Mouse (Mus musculus): ENCODE results near the gene Atxn7l1. TPM values are rescaled to one million over a fixed set of nuclear protein-coding genes. Genes with fewer than 3 reads are reported as not detected.

The Atxn7l1 gene
- total and polyA plus RNA-seq, 2 experiments from 2014 or later = 20.9 to 27.8 TPM

DNA sequence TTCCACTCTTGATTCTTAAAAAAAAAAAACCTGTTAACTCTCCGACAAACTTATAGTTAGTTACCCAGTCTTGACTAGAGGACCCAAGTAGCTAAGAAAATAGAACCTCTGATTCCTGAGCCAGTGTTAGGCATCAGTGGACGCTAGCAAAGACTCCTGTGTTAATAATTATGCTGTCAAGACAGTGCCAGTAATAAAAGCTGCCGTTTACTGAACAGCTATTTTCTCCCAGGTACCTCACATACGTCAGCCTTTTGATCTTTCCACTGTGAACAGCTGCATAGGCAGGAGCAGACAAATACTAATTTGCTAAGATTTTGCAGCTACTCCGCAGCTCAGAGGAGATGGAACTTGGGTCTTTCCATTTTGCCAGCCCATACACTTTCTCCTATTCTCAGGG lies 20.1 kb downstream of the Atxn7l1 start:
- H3K36me3 ChIP-seq (ENCODE audit: insufficient read depth, low read length) = no peaks in the 10 kb centered on the region
- no peaks in the 10 kb centered on the region for H3K27me3 ChIP-seq (ENCODE audit: insufficient read depth, low read length)
- TF ChIP-seq CTCF (IDR thresholded peaks at IDR 0.05) = no peak
- no peak overlapping the region for H3K4me2 ChIP-seq (ENCODE audit: low read depth, low read length, poor library complexity, severe bottlenecking)
- no peaks in the 10 kb centered on the region for H3K4me1 ChIP-seq (ENCODE audit: insufficient read depth, low read length)
- no peak overlapping the region for H3K9ac ChIP-seq (replicated peaks; ENCODE audit: low read length, poor library complexity, severe bottlenecking)
- no peak overlapping the region for H3K27ac ChIP-seq (ENCODE audit: low read depth, low read length)
- no peak overlapping the region for H3K4me3 ChIP-seq (ENCODE audit: low read depth, low read length)
- no peaks in the 10 kb centered on the region for H3K9me3 ChIP-seq (ENCODE audit: low read length)
- 69% methylated on average over 5 of the region's 5 CpGs for WGBS
- DNase-seq (ENCODE audit: low spot score) (no peak), ATAC-seq (ENCODE audit: low FRiP score) (no peak)

DNA sequence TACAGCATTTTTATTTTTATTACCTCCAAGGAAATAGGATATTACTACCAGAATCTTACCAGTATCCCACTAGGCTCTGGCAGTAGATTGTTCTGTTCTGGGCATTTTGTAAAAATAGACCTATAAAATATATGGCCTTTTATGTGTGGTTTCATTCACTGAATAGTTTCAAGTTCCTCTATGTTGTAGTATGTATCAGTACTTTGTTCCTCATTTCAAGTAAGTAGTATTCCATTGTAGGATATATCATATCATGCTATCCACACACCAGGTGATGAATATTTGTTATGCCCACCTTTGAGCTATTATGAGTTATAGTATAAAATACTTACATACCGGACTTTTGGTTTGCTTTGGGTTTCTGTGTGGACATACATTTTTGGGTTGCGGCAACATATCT lies 21.0 kb downstream of the Atxn7l1 start:
- Histone ChIP-seq H3K27ac (ENCODE audit: low read depth, low read length) (no peak overlapping the region), H3K27me3 (ENCODE audit: insufficient read depth, low read length) (no peaks in the 10 kb centered on the region), H3K9me3 (ENCODE audit: low read length) (no peaks in the 10 kb centered on the region), H3K9ac (replicated peaks; ENCODE audit: low read length, poor library complexity, severe bottlenecking) (no peak overlapping the region), H3K4me2 (ENCODE audit: low read depth, low read length, poor library complexity, severe bottlenecking) (no peak overlapping the region), H3K36me3 (ENCODE audit: insufficient read depth, low read length) (no peaks in the 10 kb centered on the region), H3K4me3 (ENCODE audit: low read depth, low read length) (no peak overlapping the region), H3K4me1 (ENCODE audit: insufficient read depth, low read length) (no peaks in the 10 kb centered on the region)
- no peak for DNase-seq (ENCODE audit: low spot score)
- WGBS = 94% methylated on average over 2 of the region's 2 CpGs
- no peak for ATAC-seq (ENCODE audit: low FRiP score)
- no peak for TF ChIP-seq CTCF (IDR thresholded peaks at IDR 0.05)

GRCm38 (mm10) chr12:33169777-33170494 lies 22.4 kb downstream of the Atxn7l1 start:
- Histone ChIP-seq H3K4me3 (ENCODE audit: low read depth, low read length) (no peak overlapping the region), H3K9ac (replicated peaks; ENCODE audit: low read length, poor library complexity, severe bottlenecking) (no peak overlapping the region), H3K27ac (ENCODE audit: low read depth, low read length) (no peak overlapping the region), H3K27me3 (ENCODE audit: insufficient read depth, low read length) (no peaks in the 10 kb centered on the region), H3K4me1 (ENCODE audit: insufficient read depth, low read length) (no peaks in the 10 kb centered on the region), H3K36me3 (ENCODE audit: insufficient read depth, low read length) (no peaks in the 10 kb centered on the region), H3K9me3 (ENCODE audit: low read length) (no peaks in the 10 kb centered on the region), H3K4me2 (ENCODE audit: low read depth, low read length, poor library complexity, severe bottlenecking) (no peak overlapping the region)
- DNase-seq (ENCODE audit: low spot score) (no peak), ATAC-seq (ENCODE audit: low FRiP score) (no peak)
- TF ChIP-seq CTCF (IDR thresholded peaks at IDR 0.05) = no peak
- 94% methylated on average over 11 of the region's 11 CpGs for WGBS

DNA sequence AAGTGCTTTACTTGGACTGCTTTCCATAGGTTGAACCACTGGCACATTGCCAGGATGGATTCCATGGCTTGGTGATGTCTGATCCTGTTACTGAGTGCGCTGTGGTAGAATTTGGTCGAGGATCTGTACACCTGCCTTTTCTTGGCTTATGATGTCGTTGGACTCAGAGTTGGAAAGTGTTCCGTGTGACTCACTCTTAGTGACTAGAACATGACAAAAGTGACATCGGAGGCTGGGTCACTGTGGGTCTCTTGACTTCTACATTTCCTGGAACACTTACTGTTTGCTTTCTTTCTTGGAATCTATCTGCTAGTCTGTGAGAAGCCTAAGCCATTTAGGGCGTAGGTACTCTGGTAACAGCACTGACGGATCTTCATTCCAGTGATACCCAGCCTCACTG lies 23.3 kb downstream of the Atxn7l1 start:
- no peak for TF ChIP-seq CTCF (IDR thresholded peaks at IDR 0.05)
- no peaks in the 10 kb centered on the region for H3K36me3 ChIP-seq (ENCODE audit: insufficient read depth, low read length)
- H3K4me2 ChIP-seq (ENCODE audit: low read depth, low read length, poor library complexity, severe bottlenecking) = no peak overlapping the region
- ATAC-seq (ENCODE audit: low FRiP score) (no peak), DNase-seq (ENCODE audit: low spot score) (no peak)
- H3K27me3 ChIP-seq (ENCODE audit: insufficient read depth, low read length) = no peaks in the 10 kb centered on the region
- WGBS = 93% methylated on average over 7 of the region's 7 CpGs
- no peaks in the 10 kb centered on the region for H3K9me3 ChIP-seq (ENCODE audit: low read length)
- H3K27ac ChIP-seq (ENCODE audit: low read depth, low read length) = no peak overlapping the region
- no peak overlapping the region for H3K9ac ChIP-seq (replicated peaks; ENCODE audit: low read length, poor library complexity, severe bottlenecking)
- peaks cover 2% of the 10 kb centered on the region; the same call in 1 of the 2 replicates for H3K4me1 ChIP-seq (ENCODE audit: insufficient read depth, low read length)
- H3K4me3 ChIP-seq (ENCODE audit: low read depth, low read length) = no peak overlapping the region

DNA sequence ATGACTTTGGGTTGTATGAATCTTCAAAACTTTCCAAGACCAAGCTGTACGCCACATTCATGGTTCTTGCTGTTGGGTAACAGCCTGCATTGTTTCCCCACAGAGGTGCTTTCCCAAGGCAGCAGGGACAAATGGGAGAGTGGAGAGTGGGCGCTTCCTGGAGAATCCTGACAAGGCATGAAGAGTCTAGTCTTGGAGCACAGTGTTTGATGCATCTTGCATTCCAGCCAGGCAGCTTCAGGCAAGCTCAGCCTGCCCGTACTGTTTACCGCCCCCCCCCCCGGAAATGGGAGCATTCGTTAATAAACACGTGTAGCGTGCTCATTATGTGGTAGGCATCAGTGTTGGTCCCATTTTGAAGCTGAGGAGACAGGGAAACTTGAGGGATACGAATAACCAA lies 25.4 kb downstream of the Atxn7l1 start:
- ATAC-seq (ENCODE audit: low FRiP score) = no peak
- 84% methylated on average over 9 of the region's 9 CpGs for WGBS

GRCm38 (mm10) chr12:33173720-33174141 lies 26.2 kb downstream of the Atxn7l1 start:
- H3K4me2 ChIP-seq (ENCODE audit: low read depth, low read length, poor library complexity, severe bottlenecking) = no peak overlapping the region
- H3K9me3 ChIP-seq (ENCODE audit: low read length) = no peaks in the 10 kb centered on the region
- no peaks in the 10 kb centered on the region for H3K27me3 ChIP-seq (ENCODE audit: insufficient read depth, low read length)
- ATAC-seq (ENCODE audit: low FRiP score) (no peak), DNase-seq (ENCODE audit: low spot score) (no peak)
- no peak overlapping the region for H3K9ac ChIP-seq (replicated peaks; ENCODE audit: low read length, poor library complexity, severe bottlenecking)
- no peak overlapping the region for H3K27ac ChIP-seq (ENCODE audit: low read depth, low read length)
- WGBS = 93% methylated on average over 8 of the region's 8 CpGs
- H3K4me1 ChIP-seq (ENCODE audit: insufficient read depth, low read length) = peaks cover 10% of the 10 kb centered on the region; the same call in 1 of the 2 replicates
- TF ChIP-seq CTCF (IDR thresholded peaks at IDR 0.05) = no peak
- H3K4me3 ChIP-seq (ENCODE audit: low read depth, low read length) = no peak overlapping the region
- H3K36me3 ChIP-seq (ENCODE audit: insufficient read depth, low read length) = no peaks in the 10 kb centered on the region

More for the DNA sequence above, 25.4 kb downstream of the Atxn7l1 start:
- Histone ChIP-seq H3K4me1 (ENCODE audit: insufficient read depth, low read length) (peaks cover 10% of the 10 kb centered on the region; the same call in 1 of the 2 replicates), H3K36me3 (ENCODE audit: insufficient read depth, low read length) (no peaks in the 10 kb centered on the region), H3K27me3 (ENCODE audit: insufficient read depth, low read length) (no peaks in the 10 kb centered on the region), H3K4me3 (ENCODE audit: low read depth, low read length) (no peak overlapping the region), H3K9me3 (ENCODE audit: low read length) (no peaks in the 10 kb centered on the region), H3K9ac (replicated peaks; ENCODE audit: low read length, poor library complexity, severe bottlenecking) (no peak overlapping the region), H3K27ac (ENCODE audit: low read depth, low read length) (no peak overlapping the region), H3K4me2 (ENCODE audit: low read depth, low read length, poor library complexity, severe bottlenecking) (no peak overlapping the region)
- DNase-seq (ENCODE audit: low spot score) = no peak
- no peak for TF ChIP-seq CTCF (IDR thresholded peaks at IDR 0.05)
